Mouse (Mus musculus): Measurements from ENCODE around the gene Pbx4. TPM values are rescaled to one million over a fixed set of nuclear protein-coding genes. Genes with fewer than 3 reads are reported as not detected.

Gene Pbx4
- polyA plus RNA-seq, 1 experiment from 2014 or later = 47.7 TPM

GRCm38 (mm10) chr8:69895772-69896451 lies 63.6 kb downstream of the Pbx4 start:
- no peak for ATAC-seq
- WGBS = 82% methylated on average over 4 of the region's 4 CpGs
- Histone ChIP-seq H3K4me2 (ENCODE audit: low read length) (no peak overlapping the region), H3K27me3 (replicated peaks; ENCODE audit: control insufficient read depth, insufficient read depth, low read length) (no peaks in the 10 kb centered on the region), H3K36me3 (ENCODE audit: control insufficient read depth, insufficient read depth, low read length) (peaks cover 17% of the 10 kb centered on the region), H3K9me3 (replicated peaks; ENCODE audit: control insufficient read depth, low read length) (no peaks in the 10 kb centered on the region), H3K4me3 (ENCODE audit: low read depth, low read length) (no peak overlapping the region), H3K27ac (ENCODE audit: low read depth, low read length) (no peak overlapping the region), H3K9ac (ENCODE audit: low read length) (no peak overlapping the region), H3K4me1 (ENCODE audit: control insufficient read depth, insufficient read depth, low read length) (peaks cover 8% of the 10 kb centered on the region)
- DNase-seq (ENCODE audit: low spot score) = no peak

- Histone ChIP-seq H3K4me1 (ENCODE audit: control insufficient read depth, insufficient read depth, low read length) (peaks cover 12% of the 10 kb centered on the region), H3K27ac (ENCODE audit: low read depth, low read length) (no peak overlapping the region), H3K9me3 (replicated peaks; ENCODE audit: control insufficient read depth, low read length) (no peaks in the 10 kb centered on the region), H3K4me2 (ENCODE audit: low read length) (no peak overlapping the region), H3K36me3 (ENCODE audit: control insufficient read depth, insufficient read depth, low read length) (peaks cover 12% of the 10 kb centered on the region), H3K9ac (ENCODE audit: low read length) (no peak overlapping the region), H3K4me3 (ENCODE audit: low read depth, low read length) (no peak overlapping the region), H3K27me3 (replicated peaks; ENCODE audit: control insufficient read depth, insufficient read depth, low read length) (no peaks in the 10 kb centered on the region)
- WGBS = 89% methylated on average over 6 of the region's 6 CpGs
- DNase-seq (ENCODE audit: low spot score) (no peak), ATAC-seq (no peak)
These were observed 65.6 kb downstream of the Pbx4 start for GRCm38 (mm10) chr8:69897857-69898256.

GRCm38 (mm10) chr8:69899876-69900275 lies 67.6 kb downstream of the Pbx4 start:
- H3K27me3 ChIP-seq (replicated peaks; ENCODE audit: control insufficient read depth, insufficient read depth, low read length) = no peaks in the 10 kb centered on the region
- 0 out of 2 replicates have a peak overlapping the region, but pooled peaks have one; percentile 96 for H3K4me2 ChIP-seq (ENCODE audit: low read length)
- ATAC-seq (no peak), DNase-seq (ENCODE audit: low spot score) (no peak)
- no peaks in the 10 kb centered on the region for H3K9me3 ChIP-seq (replicated peaks; ENCODE audit: control insufficient read depth, low read length)
- H3K27ac ChIP-seq (ENCODE audit: low read depth, low read length) = no peak overlapping the region
- peaks cover 12% of the 10 kb centered on the region for H3K36me3 ChIP-seq (ENCODE audit: control insufficient read depth, insufficient read depth, low read length)
- no peak overlapping the region for H3K4me3 ChIP-seq (ENCODE audit: low read depth, low read length)
- WGBS = 100% methylated on average over 2 of the region's 2 CpGs
- no peak overlapping the region for H3K9ac ChIP-seq (ENCODE audit: low read length)
- peaks cover 16% of the 10 kb centered on the region for H3K4me1 ChIP-seq (ENCODE audit: control insufficient read depth, insufficient read depth, low read length)

- DNase-seq (ENCODE audit: low spot score) (no peak), ATAC-seq (no peak)
- no peaks in the 10 kb centered on the region for H3K9me3 ChIP-seq (replicated peaks; ENCODE audit: control insufficient read depth, low read length)
- peaks cover 12% of the 10 kb centered on the region for H3K36me3 ChIP-seq (ENCODE audit: control insufficient read depth, insufficient read depth, low read length)
- H3K27me3 ChIP-seq (replicated peaks; ENCODE audit: control insufficient read depth, insufficient read depth, low read length) = no peaks in the 10 kb centered on the region
- H3K9ac ChIP-seq (ENCODE audit: low read length) = peak overlapping the region; percentile 70
- H3K4me2 ChIP-seq (ENCODE audit: low read length) = peak overlapping the region; percentile 96
- 22% methylated on average over 12 of the region's 12 CpGs for WGBS
- H3K4me3 ChIP-seq (ENCODE audit: low read depth, low read length) = peak overlapping the region; percentile 62
- peaks cover 16% of the 10 kb centered on the region for H3K4me1 ChIP-seq (ENCODE audit: control insufficient read depth, insufficient read depth, low read length)
- peak overlapping the region; percentile 61 for H3K27ac ChIP-seq (ENCODE audit: low read depth, low read length)
These were observed 68.7 kb downstream of the Pbx4 start for GRCm38 (mm10) chr8:69900895-69901451.

GRCm38 (mm10) chr8:69901484-69902162 lies 69.3 kb downstream of the Pbx4 start:
- peak; percentile 69 for ATAC-seq
- Histone ChIP-seq H3K9ac (ENCODE audit: low read length) (peak overlapping the region; percentile 70), H3K9me3 (replicated peaks; ENCODE audit: control insufficient read depth, low read length) (no peaks in the 10 kb centered on the region), H3K36me3 (ENCODE audit: control insufficient read depth, insufficient read depth, low read length) (peaks cover 10% of the 10 kb centered on the region), H3K27ac (ENCODE audit: low read depth, low read length) (peak overlapping the region; percentile 70), H3K4me3 (ENCODE audit: low read depth, low read length) (peak overlapping the region; percentile 62), H3K4me2 (ENCODE audit: low read length) (peak overlapping the region; percentile 96), H3K4me1 (ENCODE audit: control insufficient read depth, insufficient read depth, low read length) (peaks cover 16% of the 10 kb centered on the region), H3K27me3 (replicated peaks; ENCODE audit: control insufficient read depth, insufficient read depth, low read length) (no peaks in the 10 kb centered on the region)
- DNase-seq (ENCODE audit: low spot score) = peak; percentile 97
- WGBS = 3% methylated on average over 41 of the region's 41 CpGs

- Histone ChIP-seq H3K27ac (ENCODE audit: low read depth, low read length) (peak within 1 kb of the TSS; percentile 85), H3K4me3 (ENCODE audit: low read depth, low read length) (peak within 1 kb of the TSS; percentile 62), H3K27me3 (replicated peaks; ENCODE audit: control insufficient read depth, insufficient read depth, low read length) (no peaks in the 10 kb centered on the region), H3K36me3 (ENCODE audit: control insufficient read depth, insufficient read depth, low read length) (peaks cover 11% of the 10 kb centered on the region), H3K4me1 (ENCODE audit: control insufficient read depth, insufficient read depth, low read length) (peaks cover 16% of the 10 kb centered on the region), H3K4me2 (ENCODE audit: low read length) (peak within 1 kb of the TSS; percentile 96), H3K9me3 (replicated peaks; ENCODE audit: control insufficient read depth, low read length) (no peaks in the 10 kb centered on the region), H3K9ac (ENCODE audit: low read length) (peak within 1 kb of the TSS; percentile 70)
- WGBS = 9% methylated on average over 89 of the region's 89 CpGs
- ATAC-seq (peak; percentile 1), DNase-seq (ENCODE audit: low spot score) (no peak)
These were observed 70.1 kb downstream of the Pbx4 start, which contains the start of the genes Tssk6, Ndufa13 and Yjefn3 for GRCm38 (mm10) chr8:69902163-69903062. Tssk6 (plus strand) TSS chr8:69902184. Ndufa13 (minus strand) TSS chr8:69902558. Yjefn3 (minus strand) TSS chr8:69902712.

GRCm38 (mm10) chr8:69903063-69903542 lies 70.8 kb downstream of the Pbx4 start:
- Histone ChIP-seq H3K9me3 (replicated peaks; ENCODE audit: control insufficient read depth, low read length) (no peaks in the 10 kb centered on the region), H3K9ac (ENCODE audit: low read length) (peak overlapping the region; percentile 64), H3K4me1 (ENCODE audit: control insufficient read depth, insufficient read depth, low read length) (peaks cover 16% of the 10 kb centered on the region), H3K27me3 (replicated peaks; ENCODE audit: control insufficient read depth, insufficient read depth, low read length) (no peaks in the 10 kb centered on the region), H3K4me2 (ENCODE audit: low read length) (peak overlapping the region; percentile 96), H3K27ac (ENCODE audit: low read depth, low read length) (peak overlapping the region; percentile 85), H3K4me3 (ENCODE audit: low read depth, low read length) (peak overlapping the region; percentile 62), H3K36me3 (ENCODE audit: control insufficient read depth, insufficient read depth, low read length) (peaks cover 13% of the 10 kb centered on the region)
- WGBS = under 1% methylated on average over 43 of the region's 45 CpGs
- peak; percentile 90 for ATAC-seq
- peak; percentile 100 for DNase-seq (ENCODE audit: low spot score)

- DNase-seq (ENCODE audit: low spot score) (no peak), ATAC-seq (no peak)
- Histone ChIP-seq H3K36me3 (ENCODE audit: control insufficient read depth, insufficient read depth, low read length) (peaks cover 15% of the 10 kb centered on the region), H3K27me3 (replicated peaks; ENCODE audit: control insufficient read depth, insufficient read depth, low read length) (no peaks in the 10 kb centered on the region), H3K4me3 (ENCODE audit: low read depth, low read length) (no peak overlapping the region), H3K9me3 (replicated peaks; ENCODE audit: control insufficient read depth, low read length) (no peaks in the 10 kb centered on the region), H3K27ac (ENCODE audit: low read depth, low read length) (no peak overlapping the region), H3K9ac (ENCODE audit: low read length) (no peak overlapping the region), H3K4me2 (ENCODE audit: low read length) (peak overlapping the region; percentile 96; the same call in 1 of the 2 replicates), H3K4me1 (ENCODE audit: control insufficient read depth, insufficient read depth, low read length) (peaks cover 16% of the 10 kb centered on the region)
- WGBS = 80% methylated on average over 8 of the region's 8 CpGs
These were observed 71.8 kb downstream of the Pbx4 start for GRCm38 (mm10) chr8:69904096-69904495.

Data from forebrain, embryonic 14.5 days (tissue).